Mouse (Mus musculus) kidney, adult 2 months (tissue): Measurements from ENCODE around the gene Zfp646. TPM values are rescaled to one million over a fixed set of nuclear protein-coding genes. Genes with fewer than 3 reads are reported as not detected.

Experiments
- DNase-seq: peaks from one replicate; pipeline ENCODE4 v3.0.0; 2021
- H3K27ac ChIP-seq: fragments of 200-500 bp; 2 replicates; pipeline ENCODE4 v1.5.1; 2012; ENCODE audit warnings: low read depth, low read length, control low read depth, inconsistent platforms; ENCODE audit not compliant: insufficient read depth
- H3K27me3 ChIP-seq: fragments of 200-500 bp; replicated peaks from 2 replicates; pipeline ENCODE4 v1.6.1; 2012; ENCODE audit warnings: mild to moderate bottlenecking, moderate library complexity, low read length, inconsistent platforms; ENCODE audit not compliant: control insufficient read depth, insufficient read depth
- H3K36me3 ChIP-seq: fragments of 200-500 bp; 2 replicates; pipeline ENCODE4 v1.6.1; 2012; ENCODE audit warnings: mild to moderate bottlenecking, moderate library complexity, low read length, inconsistent platforms; ENCODE audit not compliant: control insufficient read depth, insufficient read depth
- H3K4me1 ChIP-seq: fragments of 200-500 bp; 2 replicates; pipeline ENCODE4 v1.6.1; 2011; ENCODE audit warnings: low read length; ENCODE audit not compliant: control insufficient read depth, insufficient read depth
- H3K4me3 ChIP-seq: fragments of 200-500 bp; 2 replicates; pipeline ENCODE4 v1.5.1; 2011; ENCODE audit warnings: mild to moderate bottlenecking, low read depth, low read length, control low read depth; ENCODE audit not compliant: insufficient read depth
- CTCF ChIP-seq: fragments of 200-500 bp; conservative IDR thresholded peaks from 2 replicates; pipeline ENCODE4 v1.5.1; 2011; ENCODE audit warnings: low read depth, mild to moderate bottlenecking, control low read depth, low read length, moderate library complexity, mixed read lengths; ENCODE audit not compliant: insufficient read depth, insufficient read length
- POLR2A ChIP-seq: fragments of 200-500 bp; IDR thresholded peaks from one replicate; pipeline ENCODE4 v1.6.1; 2011; ENCODE audit warnings: low read depth, low read length, control low read depth
- WGBS: fragments of 180-500 bp; shearing (Covaris S2); methylation state at CpG from one replicate; pipeline ENCODE4 v1.1.7; 2018; 5-methylcytosine and 5-hydroxymethylcytosine counted together
- polyA plus RNA-seq: library from polyadenylated mRNA; depleted of rRNA; stranded (reverse); fragments of >200 nt; gene quantifications from 2 replicates; pipeline ENCODE4 v1.2.3, GENCODE M21; 2012

The Zfp646 gene
- polyA plus RNA-seq, 1 experiment = 11.9 TPM

- no peaks in the 10 kb centered on the region for H3K27me3 ChIP-seq
- H3K4me3 ChIP-seq = no peak overlapping the region
- H3K36me3 ChIP-seq = no peaks in the 10 kb centered on the region
- no peak for DNase-seq
- TF ChIP-seq POLR2A (no peak), CTCF (no peak)
- 78% methylated on average over 3 of the region's 3 CpGs for WGBS
- no peak overlapping the region for H3K27ac ChIP-seq
- no peaks in the 10 kb centered on the region; the same call in 1 of the 2 replicates for H3K4me1 ChIP-seq
Observed at GRCm38 (mm10) chr7:127869149-127869810, 6.7 kb upstream of the Zfp646 start.

- WGBS = 89% methylated on average over 5 of the region's 5 CpGs
- Histone ChIP-seq H3K27me3 (no peaks in the 10 kb centered on the region), H3K4me1 (peaks cover 5% of the 10 kb centered on the region; the same call in 1 of the 2 replicates), H3K4me3 (no peak overlapping the region), H3K36me3 (no peaks in the 10 kb centered on the region), H3K27ac (no peak overlapping the region)
- TF ChIP-seq POLR2A (no peak), CTCF (0 out of 2 replicates have a peak, but pooled peaks have one; percentile 22)
- DNase-seq = no peak
Observed at GRCm38 (mm10) chr7:127870136-127870821, 5.7 kb upstream of the Zfp646 start.

DNA sequence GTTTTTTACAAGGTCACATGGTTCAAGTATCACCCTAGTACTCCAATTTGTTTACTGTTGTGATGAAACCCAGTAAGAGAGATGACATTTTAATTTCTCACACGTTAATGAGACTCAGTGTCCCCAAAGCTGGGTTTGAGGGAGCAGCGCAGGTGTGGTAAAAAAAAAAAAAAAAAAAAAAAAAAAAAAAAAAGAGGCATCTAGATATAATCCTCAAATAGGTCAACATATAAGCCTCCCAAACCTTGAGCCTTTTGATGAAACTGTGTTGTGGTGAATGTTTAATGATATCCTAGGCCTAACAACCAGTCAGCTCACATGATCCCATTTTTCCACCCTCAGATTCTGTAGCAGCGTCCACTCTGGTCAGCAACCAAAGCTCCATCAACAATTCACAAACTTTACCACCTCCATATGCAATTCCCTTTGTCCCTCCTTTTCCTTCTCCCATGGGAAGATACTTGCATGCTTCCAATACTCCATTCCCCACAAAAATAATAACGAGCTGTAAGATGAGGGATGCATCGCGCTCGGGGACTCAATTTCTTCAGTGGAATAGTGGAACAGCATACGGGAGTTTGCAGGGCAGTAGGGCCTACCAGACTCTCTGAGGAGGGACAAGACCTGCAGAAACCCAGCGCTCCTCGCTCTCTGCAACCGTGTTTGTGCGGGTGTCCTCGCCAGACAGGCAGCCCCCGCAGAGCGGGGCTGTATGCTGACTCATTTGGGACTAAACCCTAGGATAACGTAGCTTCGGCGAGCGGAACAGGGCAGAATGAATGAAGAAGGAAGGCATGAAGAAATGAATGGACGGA is 1.0 kb upstream of the Zfp646 start:
- no peak for DNase-seq
- H3K36me3 ChIP-seq = no peaks in the 10 kb centered on the region; the same call in 1 of the 2 replicates
- H3K27ac ChIP-seq = peak overlapping the region; percentile 19; the same call in 1 of the 2 replicates
- H3K4me1 ChIP-seq = peaks cover 8% of the 10 kb centered on the region; the same call in 1 of the 2 replicates
- H3K27me3 ChIP-seq = no peaks in the 10 kb centered on the region
- H3K4me3 ChIP-seq = peak overlapping the region; percentile 75
- TF ChIP-seq POLR2A (no peak), CTCF (no peak)
- WGBS = 4% methylated on average over 20 of the region's 20 CpGs

- peak overlapping the region; percentile 75 for H3K4me3 ChIP-seq
- no peaks in the 10 kb centered on the region for H3K27me3 ChIP-seq
- peak; percentile 94 for DNase-seq
- H3K27ac ChIP-seq = peak overlapping the region; percentile 70
- H3K36me3 ChIP-seq = no peaks in the 10 kb centered on the region; the same call in 1 of the 2 replicates
- TF ChIP-seq CTCF = no peak
- no peak for TF ChIP-seq POLR2A
- WGBS = under 1% methylated on average over 43 of the region's 43 CpGs
- H3K4me1 ChIP-seq = peaks cover 8% of the 10 kb centered on the region; the same call in 1 of the 2 replicates
Observed at GRCm38 (mm10) chr7:127875627-127876001, 407 bp upstream of the Zfp646 start.

DNA sequence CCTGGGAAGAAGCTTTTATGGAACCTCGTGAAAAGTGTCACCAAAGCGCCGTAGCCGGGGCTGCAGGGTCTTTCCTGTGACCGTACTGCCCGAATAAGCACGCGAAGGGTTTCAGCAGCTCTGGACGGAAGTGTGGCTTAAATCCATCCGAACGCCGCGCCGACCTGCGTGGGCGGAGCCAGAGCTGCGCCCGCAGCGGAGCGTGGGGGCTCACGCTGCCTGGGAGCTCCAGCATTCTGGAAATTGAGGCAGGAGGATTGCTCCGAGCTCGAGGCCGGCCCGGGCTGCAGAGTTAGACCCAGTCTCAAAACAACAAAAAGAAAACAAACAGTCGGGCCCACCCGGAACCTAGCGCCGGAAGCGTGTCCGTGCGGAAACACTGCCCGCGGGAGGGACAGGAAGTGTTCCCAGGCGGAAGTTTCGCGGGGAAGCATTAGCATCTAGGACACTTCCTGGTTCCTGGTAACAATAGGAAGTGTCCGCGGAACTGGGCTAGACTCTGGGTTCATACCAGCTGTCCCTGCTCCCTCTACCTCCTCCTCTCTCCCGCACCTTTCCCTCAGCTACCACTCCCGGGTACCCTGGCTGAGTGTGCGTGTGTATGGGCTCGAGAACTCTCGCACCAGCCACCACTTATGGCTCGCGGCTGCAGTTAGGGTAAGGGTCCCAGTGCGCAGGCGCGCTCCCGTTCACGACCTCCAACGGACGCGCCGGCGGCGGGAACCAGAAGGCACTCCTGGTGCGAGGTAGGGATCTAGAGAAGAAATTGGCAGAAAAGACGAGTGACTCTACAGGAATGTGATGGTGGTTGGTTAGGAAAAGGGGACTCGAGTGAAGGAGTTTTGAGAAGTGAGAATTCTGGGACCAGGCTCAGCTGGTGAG is 687 bp downstream of the Zfp646 start, which contains the start of gene Zfp668:
Gene Zfp668 (minus strand): TSS at position 362 of the 882 bp plus-strand sequence.
- Histone ChIP-seq H3K4me1 (peaks cover 8% of the 10 kb centered on the region; the same call in 1 of the 2 replicates), H3K27me3 (no peaks in the 10 kb centered on the region), H3K27ac (peak within 1 kb of the TSS; percentile 95), H3K36me3 (no peaks in the 10 kb centered on the region; the same call in 1 of the 2 replicates), H3K4me3 (peak within 1 kb of the TSS; percentile 75)
- peak; percentile 82 for TF ChIP-seq POLR2A
- no peak for TF ChIP-seq CTCF
- DNase-seq = peak; percentile 95
- WGBS = under 1% methylated on average over 60 of the region's 60 CpGs

DNA sequence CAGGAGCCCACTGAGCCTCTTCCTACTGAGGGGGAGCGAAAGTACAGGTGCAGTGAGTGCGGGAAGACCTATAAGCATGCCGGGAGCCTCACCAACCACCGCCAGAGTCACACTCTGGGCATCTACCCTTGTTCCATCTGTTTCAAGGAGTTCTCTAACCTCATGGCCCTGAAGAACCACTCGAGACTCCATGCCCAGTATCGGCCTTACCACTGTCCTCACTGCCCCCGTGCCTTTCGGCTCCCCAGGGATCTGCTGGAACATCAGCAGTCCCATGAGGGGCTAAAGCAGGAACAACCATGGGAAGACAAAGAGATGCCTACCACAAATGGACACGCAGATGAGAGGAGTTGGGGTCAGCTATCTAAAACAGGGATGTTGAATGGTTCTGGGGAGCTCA is 3.3 kb downstream of the Zfp646 start:
- H3K4me3 ChIP-seq = no peak overlapping the region
- TF ChIP-seq POLR2A (no peak), CTCF (no peak)
- peaks cover 12% of the 10 kb centered on the region; the same call in 1 of the 2 replicates for H3K4me1 ChIP-seq
- H3K36me3 ChIP-seq = no peaks in the 10 kb centered on the region; the same call in 1 of the 2 replicates
- H3K27me3 ChIP-seq = no peaks in the 10 kb centered on the region
- WGBS = 95% methylated on average over 9 of the region's 9 CpGs
- DNase-seq = no peak
- H3K27ac ChIP-seq = no peak overlapping the region
